Mouse (Mus musculus): Measurements from ENCODE around the gene Fshb.

Fshb gene

GRCm38 (mm10) chr2:107059556-107059955 is at the start of gene Fshb:
Fshb (minus strand) TSS chr2:107059656.
- DNase-seq (ENCODE audit: low read depth, low spot score) = no peak

- DNase-seq (ENCODE audit: low read depth, low spot score) = no peak
These were observed 24.8 kb upstream of the Fshb start for GRCm38 (mm10) chr2:107084256-107084655.

DNA sequence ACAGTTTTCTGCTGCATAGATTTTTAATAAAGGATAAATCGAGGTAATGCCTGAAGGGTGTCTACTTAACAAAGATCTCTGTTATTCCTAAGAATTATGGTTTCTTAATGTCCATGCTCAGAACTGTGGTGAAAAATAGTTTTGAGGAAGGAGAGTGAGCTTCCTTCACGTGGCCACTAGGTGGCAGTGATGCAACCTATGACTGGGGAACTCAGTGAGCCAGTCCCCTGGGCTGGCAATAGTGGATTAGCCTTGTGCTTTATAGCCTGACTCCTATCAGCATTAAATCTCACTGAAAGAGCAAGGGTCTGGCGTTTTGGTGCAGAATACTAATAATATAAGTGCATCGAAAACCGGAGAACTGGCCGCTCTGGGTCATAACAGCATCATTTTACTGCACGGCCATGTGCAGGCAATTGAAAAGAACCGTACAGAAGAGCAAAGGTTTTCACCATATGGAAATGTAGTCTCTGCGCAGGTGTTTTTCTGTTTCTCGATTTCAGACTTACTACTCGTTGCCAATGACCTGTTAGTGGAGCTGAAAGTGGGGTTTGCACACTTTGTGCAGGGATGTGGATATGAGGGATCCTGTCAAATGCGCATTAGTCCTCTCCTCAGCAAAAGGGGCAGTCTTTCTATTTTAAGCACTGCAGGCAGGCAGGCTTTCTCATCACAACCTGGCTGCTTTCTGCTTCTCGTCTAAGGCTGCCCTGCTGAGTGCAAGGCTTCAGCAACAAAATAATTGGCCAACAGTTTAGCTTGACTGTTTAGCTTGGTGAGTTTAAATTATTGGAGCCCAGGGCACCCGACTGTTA is 23.8 kb upstream of the Fshb start:
- DNase-seq (ENCODE audit: low read depth, low spot score) = peak; percentile 3

- DNase-seq (ENCODE audit: low read depth, low spot score) = no peak
These were observed 3.8 kb upstream of the Fshb start for GRCm38 (mm10) chr2:107063260-107063659.

- DNase-seq (ENCODE audit: low read depth, low spot score) = no peak
These were observed 13.5 kb downstream of the Fshb start for GRCm38 (mm10) chr2:107045955-107046354.

GRCm38 (mm10) chr2:107040816-107041215 is 18.6 kb downstream of the Fshb start:
- no peak for DNase-seq (ENCODE audit: low read depth, low spot score)

GRCm38 (mm10) chr2:107035980-107036379 is 23.5 kb downstream of the Fshb start:
- DNase-seq (ENCODE audit: low read depth, low spot score) = no peak

DNA sequence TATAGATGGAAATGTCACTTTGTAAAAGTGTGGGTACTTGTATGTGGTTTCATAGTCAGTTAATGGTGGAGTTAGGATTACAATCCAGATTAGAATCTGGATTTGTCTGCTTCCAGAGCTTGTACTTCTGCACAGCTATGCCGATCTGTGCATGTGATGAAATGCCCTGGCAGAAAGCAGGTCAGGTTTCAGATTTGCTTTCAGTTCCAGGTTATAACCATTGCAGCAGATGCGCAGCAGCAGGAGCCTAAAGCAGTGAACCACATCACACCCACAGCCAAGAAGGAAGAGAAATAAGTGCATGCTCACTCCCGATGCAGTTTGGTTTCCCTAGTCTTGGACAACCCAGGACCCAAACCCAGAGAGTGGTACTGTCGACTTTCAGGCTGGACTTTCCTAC is 34.8 kb downstream of the Fshb start:
- peak; percentile 51 for DNase-seq (ENCODE audit: low read depth, low spot score)

GRCm38 (mm10) chr2:107022713-107023112 is 36.7 kb downstream of the Fshb start:
- DNase-seq (ENCODE audit: low read depth, low spot score) = no peak

DNA sequence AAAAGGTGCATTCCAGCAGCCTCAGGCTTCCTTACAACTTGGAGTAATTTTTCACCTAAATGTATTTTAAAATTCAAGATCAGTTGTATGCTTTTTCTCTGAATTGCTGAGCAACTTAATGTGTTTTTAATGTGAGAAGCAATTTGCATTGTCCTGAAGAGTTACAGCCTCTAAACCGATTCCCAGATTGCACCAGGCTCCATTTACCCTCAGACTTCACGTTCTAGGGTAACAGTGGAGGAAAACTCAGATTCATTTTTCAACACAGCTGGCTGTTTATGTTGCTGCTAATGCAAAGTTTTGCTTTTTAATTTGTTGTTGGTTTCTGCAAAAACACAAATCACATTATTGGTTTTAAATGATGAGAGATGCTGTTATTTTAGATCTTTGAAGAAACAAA is 40.1 kb downstream of the Fshb start:
- no peak for DNase-seq (ENCODE audit: low read depth, low spot score)

GRCm38 (mm10) chr2:107013161-107013560 is 46.3 kb downstream of the Fshb start:
- no peak for DNase-seq (ENCODE audit: low read depth, low spot score)

GRCm38 (mm10) chr2:107012318-107012717 is 47.1 kb downstream of the Fshb start:
- no peak for DNase-seq (ENCODE audit: low read depth, low spot score)

DNA sequence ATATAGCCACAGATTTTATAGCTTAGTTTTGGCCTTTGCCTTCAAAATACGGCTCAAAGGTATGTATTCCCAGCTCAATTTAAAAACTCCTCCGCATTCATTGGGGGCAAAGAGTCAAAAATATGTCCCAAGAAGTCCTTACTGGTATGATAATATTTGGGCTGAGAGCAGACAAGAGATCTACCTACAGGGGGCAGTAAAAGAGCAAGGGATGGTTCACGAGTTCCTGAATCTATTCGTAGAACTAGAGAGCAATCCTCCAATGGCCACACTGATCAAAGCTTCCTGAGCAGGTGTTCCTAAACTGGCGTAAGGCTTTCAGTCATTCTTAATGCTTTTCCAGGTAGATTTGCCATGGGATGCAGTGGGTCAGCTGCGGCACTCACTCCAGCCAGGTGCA is 49.3 kb downstream of the Fshb start:
- DNase-seq (ENCODE audit: low read depth, low spot score) = no peak

GRCm38 (mm10) chr2:107006378-107006777 is 53.1 kb downstream of the Fshb start:
- DNase-seq (ENCODE audit: low read depth, low spot score) = no peak
